Mouse (Mus musculus) myocyte (in vitro differentiated cells): Measurements from ENCODE around the gene Myh6.

Experiments used
- E2F4 ChIP-seq: IDR thresholded peaks from one replicate; pipeline ENCODE4 v1.6.1; 2011; ENCODE audit warnings: mild to moderate bottlenecking, control low read depth, moderate library complexity; ENCODE audit not compliant: insufficient read depth
- MAX ChIP-seq: IDR thresholded peaks from one replicate; pipeline ENCODE4 v1.6.1; 2011; ENCODE audit warnings: low read depth, mild to moderate bottlenecking, control low read depth
- MYOD1 ChIP-seq, 3 experiments: IDR thresholded peaks; one replicate each; pipeline ENCODE4 v1.6.1; 2011; ENCODE audit warnings: control low read depth in 2 of 3, low read depth in 2 of 3, mild to moderate bottlenecking in 2 of 3, moderate library complexity in 1 of 3; ENCODE audit not compliant: insufficient read length in 2 of 3, control insufficient read depth in 1 of 3
- MYOG ChIP-seq, 3 experiments: IDR thresholded peaks; one replicate each; pipeline ENCODE4 v1.6.1; 2011; ENCODE audit warnings: control low read depth in 2 of 3, low read depth in 2 of 3, mild to moderate bottlenecking in 2 of 3; ENCODE audit not compliant: insufficient read length in 2 of 3, control insufficient read depth in 1 of 3, insufficient read depth in 1 of 3
- POLR2A ChIP-seq: IDR thresholded peaks from one replicate; pipeline ENCODE4 v1.6.1; 2011; ENCODE audit warnings: low read depth, mild to moderate bottlenecking, control low read depth, moderate library complexity; ENCODE audit not compliant: insufficient read length
- POLR2AphosphoS2 ChIP-seq: IDR thresholded peaks from one replicate; pipeline ENCODE4 v1.6.1; 2011; ENCODE audit warnings: low read depth, control low read depth; ENCODE audit not compliant: insufficient read length
- REST ChIP-seq: IDR thresholded peaks from one replicate; pipeline ENCODE4 v1.6.1; 2011; ENCODE audit warnings: mild to moderate bottlenecking, control low read depth, moderate library complexity; ENCODE audit not compliant: insufficient read depth, insufficient read length
- TCF12 ChIP-seq: IDR thresholded peaks from one replicate; pipeline ENCODE4 v1.6.1; 2011; ENCODE audit warnings: mild to moderate bottlenecking, control low read depth; ENCODE audit not compliant: poor library complexity, insufficient read depth, severe bottlenecking
- USF1 ChIP-seq: IDR thresholded peaks from one replicate; pipeline ENCODE4 v1.6.1; 2011; ENCODE audit warnings: low read depth, mild to moderate bottlenecking, control low read depth, moderate library complexity

DNA sequence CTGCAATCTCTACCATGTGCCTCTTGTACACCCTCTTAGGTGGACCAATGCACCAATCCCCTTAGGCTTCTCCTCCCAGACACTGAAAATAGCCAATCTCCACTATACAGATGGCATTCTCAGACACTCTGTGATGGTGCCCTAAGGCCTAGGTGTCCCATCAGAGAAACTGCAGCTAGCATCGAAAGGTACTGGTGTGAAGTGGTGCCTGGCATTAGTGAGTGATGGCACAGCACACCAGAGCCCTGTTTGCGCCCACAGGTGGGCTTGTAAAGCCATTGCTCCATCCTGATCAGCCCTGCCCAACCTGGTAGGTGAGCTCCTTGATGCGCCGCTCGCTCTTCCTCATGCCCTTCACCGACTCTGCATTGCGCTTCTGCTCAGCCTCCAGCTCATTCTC is 22.8 kb downstream of the Myh6 start:
- TF ChIP-seq MYOG (IDR thresholded peaks at IDR 0.05; ENCODE audit: control insufficient read depth in 1 of 3, insufficient read depth in 1 of 3, insufficient read length in 2 of 3, low read depth in 2 of 3) (no peak), POLR2A (no peak), USF1 (no peak), MYOD1 (IDR thresholded peaks at IDR 0.05; ENCODE audit: control insufficient read depth in 1 of 3, insufficient read length in 2 of 3, low read depth in 2 of 3) (no peak), REST (no peak), E2F4 (no peak), MAX (no peak), TCF12 (no peak), POLR2AphosphoS2 (no peak)
